Mouse (Mus musculus) lung, postnatal 0 days (tissue): Measurements from ENCODE around the gene Cdip1. TPM values are rescaled to one million over a fixed set of nuclear protein-coding genes. Genes with fewer than 3 reads are reported as not detected.

Experiments used
- ATAC-seq: fragments of 200-750 bp; cut with Nextera tagmentation; 2 replicates; pipeline ENCODE4 v1.8.0; 2017; ENCODE audit warnings: moderate library complexity
- DNase-seq: peaks from one replicate; pipeline ENCODE4 v3.0.0-alpha.2; 2016; ENCODE audit warnings: low spot score
- H3K27ac ChIP-seq: fragments of 300-500 bp; sonication (generic); 2 replicates; pipeline ENCODE4 v1.5.1; 2014; ENCODE audit warnings: antibody characterized with exemption, mild to moderate bottlenecking, low read length, mixed read lengths
- H3K27me3 ChIP-seq: fragments of 300-500 bp; sonication (generic); replicated peaks from 2 replicates; pipeline ENCODE4 v1.6.1; 2014; ENCODE audit warnings: low read length, mixed read lengths; ENCODE audit not compliant: insufficient read depth
- H3K36me3 ChIP-seq: fragments of 300-500 bp; sonication (generic); 2 replicates; pipeline ENCODE4 v1.6.1; 2014; ENCODE audit warnings: low read length, mixed read lengths; ENCODE audit not compliant: insufficient read depth
- H3K4me1 ChIP-seq: fragments of 300-500 bp; sonication (generic); 2 replicates; pipeline ENCODE4 v1.6.1; 2014; ENCODE audit warnings: antibody characterized with exemption, low read depth, low read length, mixed read lengths; ENCODE audit not compliant: insufficient read depth
- H3K4me2 ChIP-seq: fragments of 300-500 bp; sonication (generic); replicated peaks from 2 replicates; pipeline ENCODE4 v1.6.1; 2014; ENCODE audit warnings: low read depth, mild to moderate bottlenecking, low read length, moderate library complexity, mixed read lengths
- H3K4me3 ChIP-seq: fragments of 300-500 bp; sonication (generic); 2 replicates; pipeline ENCODE4 v1.5.1; 2014; ENCODE audit warnings: low read depth, low read length
- H3K9ac ChIP-seq: fragments of 300-500 bp; sonication (generic); replicated peaks from 2 replicates; pipeline ENCODE4 v1.6.1; 2014; ENCODE audit warnings: low read depth, mild to moderate bottlenecking
- H3K9me3 ChIP-seq: fragments of 300-500 bp; sonication (generic); 2 replicates; pipeline ENCODE4 v1.6.1; 2016; ENCODE audit warnings: low read length, mixed read lengths
- CTCF ChIP-seq: IDR thresholded peaks from 2 replicates; pipeline ENCODE4 v1.5.1; 2016; ENCODE audit warnings: antibody characterized with exemption, mild to moderate bottlenecking
- EP300 ChIP-seq: IDR thresholded peaks from 2 replicates; pipeline ENCODE4 v1.6.1; 2016; ENCODE audit warnings: antibody characterized with exemption, mild to moderate bottlenecking, control low read depth
- WGBS: fragments of 180-500 bp; shearing (Covaris S2); extraction: QIAGEN DNeasy Blood & Tissue Kit; methylation state at CpG from one replicate; pipeline ENCODE4 v1.1.7; 2014; 5-methylcytosine and 5-hydroxymethylcytosine counted together
- polyA plus RNA-seq: library from polyadenylated mRNA; unstranded; fragments of >200 nt; fragmentation: Nextera tagmentation; extraction: Ambion mirVana; gene quantifications from 2 replicates; pipeline ENCODE4 v1.2.1, GENCODE M21; 2015

The Cdip1 gene
- polyA plus RNA-seq, 1 experiment from 2014 or later, result 68.2 TPM

GRCm38 (mm10) chr16:4789311-4789768 lies 752 bp downstream of the Cdip1 start:
- Histone ChIP-seq H3K4me2 (peak overlapping the region; percentile 91), H3K4me1 (peaks cover 7% of the 10 kb centered on the region; the same call in 1 of the 2 replicates), H3K27ac (peak overlapping the region; percentile 93), H3K9ac (peak overlapping the region; percentile 82), H3K4me3 (peak overlapping the region; percentile 83), H3K36me3 (no peaks in the 10 kb centered on the region), H3K9me3 (no peaks in the 10 kb centered on the region), H3K27me3 (no peaks in the 10 kb centered on the region)
- DNase-seq (peak; percentile 33), ATAC-seq (peak; percentile 40)
- WGBS, result under 1% methylated on average over 28 of the region's 29 CpGs
- TF ChIP-seq EP300 (no peak), CTCF (no peak)

- no peak for DNase-seq
- ATAC-seq, result no peak
- no peak for TF ChIP-seq EP300
- TF ChIP-seq CTCF, result no peak
- H3K27me3 ChIP-seq, result no peaks in the 10 kb centered on the region
- H3K4me2 ChIP-seq, result no peak overlapping the region
- H3K4me1 ChIP-seq, result peaks cover 14% of the 10 kb centered on the region; the same call in 1 of the 2 replicates
- no peaks in the 10 kb centered on the region for H3K36me3 ChIP-seq
- H3K4me3 ChIP-seq, result no peak overlapping the region
- H3K9me3 ChIP-seq, result no peaks in the 10 kb centered on the region
- H3K9ac ChIP-seq, result 0 out of 2 replicates have a peak overlapping the region, but pooled peaks have one; percentile 13
- no peak overlapping the region for H3K27ac ChIP-seq
These were observed 1.9 kb downstream of the Cdip1 start for GRCm38 (mm10) chr16:4788176-4788575.

GRCm38 (mm10) chr16:4785706-4786105 lies 4.4 kb downstream of the Cdip1 start:
- Histone ChIP-seq H3K27ac (no peak overlapping the region), H3K27me3 (no peaks in the 10 kb centered on the region)
- WGBS, result 35% methylated on average over 4 of the region's 4 CpGs

GRCm38 (mm10) chr16:4782515-4782914 lies 7.6 kb downstream of the Cdip1 start:
- no peaks in the 10 kb centered on the region for H3K9me3 ChIP-seq
- ATAC-seq, result no peak
- H3K4me1 ChIP-seq, result peaks cover 14% of the 10 kb centered on the region; the same call in 1 of the 2 replicates
- no peak overlapping the region for H3K9ac ChIP-seq
- H3K4me2 ChIP-seq, result no peak overlapping the region
- H3K4me3 ChIP-seq, result no peak overlapping the region
- H3K27ac ChIP-seq, result no peak overlapping the region
- no peak for DNase-seq
- no peaks in the 10 kb centered on the region for H3K27me3 ChIP-seq
- H3K36me3 ChIP-seq, result no peaks in the 10 kb centered on the region
- TF ChIP-seq CTCF, result no peak
- peak; percentile 65 for TF ChIP-seq EP300

More at GRCm38 (mm10) chr16:4785706-4786105, 4.4 kb downstream of the Cdip1 start:
- no peak overlapping the region for H3K4me3 ChIP-seq
- ATAC-seq (no peak), DNase-seq (no peak)
- H3K4me2 ChIP-seq, result no peak overlapping the region
- H3K36me3 ChIP-seq, result no peaks in the 10 kb centered on the region
- TF ChIP-seq CTCF (no peak), EP300 (no peak)
- H3K9me3 ChIP-seq, result no peaks in the 10 kb centered on the region
- no peak overlapping the region for H3K9ac ChIP-seq
- peaks cover 18% of the 10 kb centered on the region; the same call in 1 of the 2 replicates for H3K4me1 ChIP-seq

- H3K27me3 ChIP-seq, result no peaks in the 10 kb centered on the region
- no peaks in the 10 kb centered on the region for H3K36me3 ChIP-seq
- H3K27ac ChIP-seq, result 0 out of 2 replicates have a peak overlapping the region, but pooled peaks have one; percentile 1
- ATAC-seq (peak; percentile 71), DNase-seq (peak; percentile 68)
- WGBS, result 40% methylated on average over 5 of the region's 5 CpGs
- TF ChIP-seq EP300 (no peak), CTCF (no peak)
- H3K9ac ChIP-seq, result no peak overlapping the region
- H3K9me3 ChIP-seq, result no peaks in the 10 kb centered on the region
- peaks cover 14% of the 10 kb centered on the region; the same call in 1 of the 2 replicates for H3K4me1 ChIP-seq
- H3K4me2 ChIP-seq, result no peak overlapping the region
- H3K4me3 ChIP-seq, result no peak overlapping the region
These were observed 8.4 kb downstream of the Cdip1 start for GRCm38 (mm10) chr16:4781524-4782196.

GRCm38 (mm10) chr16:4778940-4779339 lies 11.2 kb downstream of the Cdip1 start:
- no peak overlapping the region for H3K4me2 ChIP-seq
- H3K4me1 ChIP-seq, result peaks cover 7% of the 10 kb centered on the region; the same call in 1 of the 2 replicates
- no peaks in the 10 kb centered on the region for H3K27me3 ChIP-seq
- TF ChIP-seq CTCF, result no peak
- TF ChIP-seq EP300, result no peak
- WGBS, result 91% methylated on average over 4 of the region's 4 CpGs
- no peak overlapping the region for H3K27ac ChIP-seq
- H3K4me3 ChIP-seq, result no peak overlapping the region
- no peaks in the 10 kb centered on the region for H3K36me3 ChIP-seq
- DNase-seq (no peak), ATAC-seq (no peak)
- H3K9ac ChIP-seq, result no peak overlapping the region
- no peaks in the 10 kb centered on the region for H3K9me3 ChIP-seq
